Mouse (Mus musculus) bone marrow macrophage, adult 2 months (primary cell): ENCODE measurements at regions not wholly inside any gene's neighbourhood (a gene's known extent, or its start where the extent isn't known, plus 50 kb on each side); places are given as distances from the start of the nearest gene placed in this dataset.

Experiments
- H3K27ac ChIP-seq: 2 replicates; pipeline ENCODE4 v1.5.1; 2012; ENCODE audit warnings: low read depth, low read length; ENCODE audit not compliant: insufficient read depth
- H3K4me1 ChIP-seq: 2 replicates; pipeline ENCODE4 v1.6.1; 2012; ENCODE audit warnings: low read length; ENCODE audit not compliant: control insufficient read depth, insufficient read depth
- H3K4me3 ChIP-seq: 2 replicates; pipeline ENCODE4 v1.5.1; 2012; ENCODE audit warnings: mild to moderate bottlenecking, low read length, moderate library complexity; ENCODE audit not compliant: insufficient read depth
- CTCF ChIP-seq: IDR thresholded peaks from 2 replicates; pipeline ENCODE4 v1.5.1; 2012; ENCODE audit warnings: low read depth, mild to moderate bottlenecking, low read length, moderate library complexity
- POLR2A ChIP-seq: IDR thresholded peaks from 2 replicates; pipeline ENCODE4 v1.6.1; 2012; ENCODE audit warnings: mild to moderate bottlenecking, low read depth, low read length, borderline replicate concordance

GRCm38 (mm10) chr13:97394756-97395454 is 154.0 kb downstream of the Enc1 start:
- TF ChIP-seq POLR2A (no peak), CTCF (no peak)
- no peak overlapping the region for H3K4me3 ChIP-seq
- no peak overlapping the region for H3K27ac ChIP-seq
- peaks cover 3% of the 10 kb centered on the region; the same call in 1 of the 2 replicates for H3K4me1 ChIP-seq

- no peak overlapping the region for H3K4me3 ChIP-seq
- H3K4me1 ChIP-seq, result peaks cover 3% of the 10 kb centered on the region; the same call in 1 of the 2 replicates
- no peak overlapping the region for H3K27ac ChIP-seq
- TF ChIP-seq CTCF (no peak), POLR2A (no peak)
Observed at GRCm38 (mm10) chr13:97394071-97394470, 153.2 kb downstream of the Enc1 start.

GRCm38 (mm10) chr13:97393456-97393855 is 152.6 kb downstream of the Enc1 start:
- Histone ChIP-seq H3K27ac (no peak overlapping the region), H3K4me1 (peaks cover 3% of the 10 kb centered on the region; the same call in 1 of the 2 replicates), H3K4me3 (no peak overlapping the region)
- TF ChIP-seq POLR2A, result no peak
- TF ChIP-seq CTCF, result no peak

- no peak overlapping the region for H3K27ac ChIP-seq
- H3K4me1 ChIP-seq, result peaks cover 8% of the 10 kb centered on the region; the same call in 1 of the 2 replicates
- no peak overlapping the region for H3K4me3 ChIP-seq
- TF ChIP-seq POLR2A, result no peak
- no peak for TF ChIP-seq CTCF
Observed at GRCm38 (mm10) chr13:97390449-97390930, 149.6 kb downstream of the Enc1 start.

GRCm38 (mm10) chr13:97388851-97389479 is 148.1 kb downstream of the Enc1 start:
- no peak overlapping the region for H3K4me3 ChIP-seq
- TF ChIP-seq POLR2A (no peak), CTCF (no peak)
- no peak overlapping the region for H3K27ac ChIP-seq
- peaks cover 5% of the 10 kb centered on the region; the same call in 1 of the 2 replicates for H3K4me1 ChIP-seq

- TF ChIP-seq CTCF, result no peak
- TF ChIP-seq POLR2A, result no peak
- Histone ChIP-seq H3K4me3 (no peak overlapping the region), H3K4me1 (peaks cover 5% of the 10 kb centered on the region; the same call in 1 of the 2 replicates), H3K27ac (no peak overlapping the region)
Observed at GRCm38 (mm10) chr13:97386511-97386910, 145.6 kb downstream of the Enc1 start.

GRCm38 (mm10) chr13:97385531-97385930 is 144.6 kb downstream of the Enc1 start:
- no peak overlapping the region for H3K4me3 ChIP-seq
- TF ChIP-seq CTCF, result no peak
- TF ChIP-seq POLR2A, result no peak
- H3K4me1 ChIP-seq, result peaks cover 5% of the 10 kb centered on the region; the same call in 1 of the 2 replicates
- no peak overlapping the region for H3K27ac ChIP-seq

GRCm38 (mm10) chr13:97384091-97384777 is 143.3 kb downstream of the Enc1 start:
- H3K4me3 ChIP-seq, result no peak overlapping the region
- H3K4me1 ChIP-seq, result peaks cover 5% of the 10 kb centered on the region; the same call in 1 of the 2 replicates
- no peak overlapping the region for H3K27ac ChIP-seq
- TF ChIP-seq POLR2A, result no peak
- no peak for TF ChIP-seq CTCF

GRCm38 (mm10) chr13:97383351-97383750 is 142.4 kb downstream of the Enc1 start:
- TF ChIP-seq CTCF (no peak), POLR2A (no peak)
- H3K4me3 ChIP-seq, result no peak overlapping the region
- no peak overlapping the region for H3K27ac ChIP-seq
- H3K4me1 ChIP-seq, result peaks cover 5% of the 10 kb centered on the region; the same call in 1 of the 2 replicates

- Histone ChIP-seq H3K4me3 (no peak overlapping the region), H3K27ac (no peak overlapping the region), H3K4me1 (no peaks in the 10 kb centered on the region)
- TF ChIP-seq CTCF, result no peak
- TF ChIP-seq POLR2A, result no peak
Observed at GRCm38 (mm10) chr13:97380366-97380765, 139.5 kb downstream of the Enc1 start.
